21 mouse cellular contexts compared by ENCODE assay signal in genomic region chr16:79907126-79907525, GRCm38 (mm10).
DNase-seq lines count a peak whose midpoint lies in the region; ATAC-seq lines count a peak whose summit lies in the region.
"Had no signal": no experiment of that assay in that cellular context is flagged by ENCODE, and none has a peak within 500 bp of the region (broad histone marks: within the 10 kb centered on the region; RNA-seq: fewer than 3 reads in every experiment).

No protein-coding gene starts in this region.

- H3K9ac ChIP-seq in hindbrain, embryonic 11.5 days (ENCODE audit: low read depth, low read length) = no peak overlapping the region
- H3K9ac ChIP-seq in hindbrain, embryonic 14.5 days = no peak overlapping the region
- H3K9ac ChIP-seq in midbrain, embryonic 13.5 days (replicated peaks) = no peak overlapping the region
- H3K9ac ChIP-seq in midbrain, embryonic 15.5 days = no peak overlapping the region
- no peak overlapping the region for H3K9ac ChIP-seq in embryonic facial prominence, embryonic 14.5 days (ENCODE audit: low read depth, low read length)
- H3K9ac ChIP-seq: embryonic facial prominence, embryonic 13.5 days; heart, embryonic 12.5 days; intestine, embryonic 15.5 days had no signal

- no peak overlapping the region for H3K4me3 ChIP-seq in hindbrain, embryonic 11.5 days (ENCODE audit: low read depth, low read length)
- H3K4me3 ChIP-seq in hindbrain, embryonic 14.5 days (replicated peaks; ENCODE audit: low read length) = no peak overlapping the region
- no peak overlapping the region for H3K4me3 ChIP-seq in midbrain, embryonic 13.5 days (replicated peaks)
- no peak overlapping the region for H3K4me3 ChIP-seq in midbrain, embryonic 15.5 days
- no peak overlapping the region for H3K4me3 ChIP-seq in embryonic facial prominence, embryonic 14.5 days (ENCODE audit: low read depth, low read length)
- H3K4me3 ChIP-seq: embryonic facial prominence, embryonic 13.5 days; erythroblast, embryonic 14.5 days; forebrain, embryonic 10.5 days; gastrocnemius, adult 2 months; heart, embryonic 12.5 days; hindbrain, embryonic 10.5 days; intestine, embryonic 15.5 days had no signal

- no peak for DNase-seq in hindbrain, embryonic 11.5 days (ENCODE audit: low spot score)
- DNase-seq in hindbrain, embryonic 14.5 days (ENCODE audit: low spot score) = no peak
- peak; percentile 60 for DNase-seq in embryonic facial prominence, embryonic 14.5 days (ENCODE audit: low spot score)
- DNase-seq in retina, postnatal 1 day = peak; percentile 30
- DNase-seq in right cerebral cortex, postnatal 36 days (ENCODE audit: low spot score in 2 of 2) = no peak
- DNase-seq: adrenal gland, adult 8-10 months; adrenal gland, postnatal 36 days; cerebellum, adult 11 months; cerebellum, adult 8-10 months; cerebellum, postnatal 14 days; gastrocnemius, adult 2 months; gastrocnemius, postnatal 25 days had no signal

- no peaks in the 10 kb centered on the region for H3K9me3 ChIP-seq in hindbrain, embryonic 11.5 days (ENCODE audit: control insufficient read depth, low read length)
- H3K9me3 ChIP-seq in hindbrain, embryonic 14.5 days (ENCODE audit: control insufficient read depth, low read length) = no peaks in the 10 kb centered on the region
- no peaks in the 10 kb centered on the region for H3K9me3 ChIP-seq in midbrain, embryonic 13.5 days
- no peaks in the 10 kb centered on the region for H3K9me3 ChIP-seq in midbrain, embryonic 15.5 days
- no peaks in the 10 kb centered on the region for H3K9me3 ChIP-seq in embryonic facial prominence, embryonic 14.5 days (ENCODE audit: control insufficient read depth, low read length)
- H3K9me3 ChIP-seq: embryonic facial prominence, embryonic 13.5 days; forebrain, embryonic 10.5 days; heart, embryonic 12.5 days; hindbrain, embryonic 10.5 days; intestine, embryonic 15.5 days had no signal

- peak; percentile 25; the same call in 1 of the 2 replicates for ATAC-seq in hindbrain, embryonic 11.5 days (ENCODE audit: low FRiP score)
- no peak for ATAC-seq in hindbrain, embryonic 14.5 days (ENCODE audit: low FRiP score)
- ATAC-seq in midbrain, embryonic 13.5 days = 0 out of 2 replicates have a peak, but pooled peaks have one; percentile 48
- ATAC-seq in midbrain, embryonic 15.5 days (replicated peaks) = no peak
- ATAC-seq in embryonic facial prominence, embryonic 14.5 days (ENCODE audit: low read depth) = no peak
- ATAC-seq: forebrain, embryonic 14.5 days; intestine, embryonic 15.5 days had no signal

- no peaks in the 10 kb centered on the region for H3K27me3 ChIP-seq in hindbrain, embryonic 11.5 days (ENCODE audit: control insufficient read depth, insufficient read depth, low read length)
- no peaks in the 10 kb centered on the region for H3K27me3 ChIP-seq in hindbrain, embryonic 14.5 days (ENCODE audit: control insufficient read depth, insufficient read depth, low read length)
- H3K27me3 ChIP-seq in midbrain, embryonic 13.5 days = no peaks in the 10 kb centered on the region
- no peaks in the 10 kb centered on the region for H3K27me3 ChIP-seq in midbrain, embryonic 15.5 days (replicated peaks)
- H3K27me3 ChIP-seq in embryonic facial prominence, embryonic 14.5 days (replicated peaks; ENCODE audit: control insufficient read depth, insufficient read depth, low read length) = no peaks in the 10 kb centered on the region
- H3K27me3 ChIP-seq: embryonic facial prominence, embryonic 13.5 days; heart, embryonic 12.5 days; intestine, embryonic 15.5 days had no signal

- H3K4me2 ChIP-seq in hindbrain, embryonic 11.5 days (replicated peaks; ENCODE audit: low read depth, low read length) = no peak overlapping the region
- no peak overlapping the region for H3K4me2 ChIP-seq in hindbrain, embryonic 14.5 days (replicated peaks)
- H3K4me2 ChIP-seq in midbrain, embryonic 13.5 days (replicated peaks) = no peak overlapping the region
- no peak overlapping the region for H3K4me2 ChIP-seq in midbrain, embryonic 15.5 days
- no peak overlapping the region for H3K4me2 ChIP-seq in embryonic facial prominence, embryonic 14.5 days (ENCODE audit: low read depth, low read length)
- H3K4me2 ChIP-seq: embryonic facial prominence, embryonic 13.5 days; heart, embryonic 12.5 days; intestine, embryonic 15.5 days had no signal

- H3K36me3 ChIP-seq in hindbrain, embryonic 11.5 days (ENCODE audit: control insufficient read depth, insufficient read depth, low read length) = no peaks in the 10 kb centered on the region
- H3K36me3 ChIP-seq in hindbrain, embryonic 14.5 days (replicated peaks; ENCODE audit: control insufficient read depth, insufficient read depth) = no peaks in the 10 kb centered on the region
- H3K36me3 ChIP-seq in midbrain, embryonic 13.5 days = no peaks in the 10 kb centered on the region
- no peaks in the 10 kb centered on the region for H3K36me3 ChIP-seq in midbrain, embryonic 15.5 days (replicated peaks)
- H3K36me3 ChIP-seq in embryonic facial prominence, embryonic 14.5 days (ENCODE audit: control insufficient read depth, insufficient read depth, low read length) = no peaks in the 10 kb centered on the region
- H3K36me3 ChIP-seq: embryonic facial prominence, embryonic 13.5 days; forebrain, embryonic 10.5 days; heart, embryonic 12.5 days; hindbrain, embryonic 10.5 days; intestine, embryonic 15.5 days had no signal

- no peak overlapping the region for H3K27ac ChIP-seq in hindbrain, embryonic 11.5 days (ENCODE audit: low read depth, low read length)
- H3K27ac ChIP-seq in hindbrain, embryonic 14.5 days = no peak overlapping the region
- H3K27ac ChIP-seq in midbrain, embryonic 13.5 days = no peak overlapping the region
- H3K27ac ChIP-seq in midbrain, embryonic 15.5 days = no peak overlapping the region
- H3K27ac ChIP-seq in embryonic facial prominence, embryonic 14.5 days (replicated peaks; ENCODE audit: low read depth, low read length) = no peak overlapping the region
- H3K27ac ChIP-seq: embryonic facial prominence, embryonic 13.5 days; forebrain, embryonic 10.5 days; gastrocnemius, adult 2 months; hindbrain, embryonic 10.5 days; intestine, embryonic 15.5 days had no signal

- 66% methylated on average over 1 of the region's 1 CpGs for WGBS in hindbrain, embryonic 11.5 days
- WGBS in hindbrain, embryonic 14.5 days = 55% methylated on average over 1 of the region's 1 CpGs
- WGBS in midbrain, embryonic 13.5 days = 75% methylated on average over 1 of the region's 1 CpGs
- 66% methylated on average over 1 of the region's 1 CpGs for WGBS in midbrain, embryonic 15.5 days
- 24% methylated on average over 1 of the region's 1 CpGs for WGBS in embryonic facial prominence, embryonic 14.5 days

- no peaks in the 10 kb centered on the region for H3K4me1 ChIP-seq in hindbrain, embryonic 11.5 days (replicated peaks; ENCODE audit: control insufficient read depth, insufficient read depth, low read length)
- H3K4me1 ChIP-seq in hindbrain, embryonic 14.5 days (replicated peaks; ENCODE audit: control insufficient read depth, insufficient read depth, low read length) = no peaks in the 10 kb centered on the region
- no peaks in the 10 kb centered on the region for H3K4me1 ChIP-seq in midbrain, embryonic 13.5 days (replicated peaks)
- H3K4me1 ChIP-seq in midbrain, embryonic 15.5 days = no peaks in the 10 kb centered on the region
- no peaks in the 10 kb centered on the region for H3K4me1 ChIP-seq in embryonic facial prominence, embryonic 14.5 days (ENCODE audit: control insufficient read depth, insufficient read depth, low read length)
- H3K4me1 ChIP-seq: forebrain, embryonic 10.5 days; heart, embryonic 12.5 days; hindbrain, embryonic 10.5 days; intestine, embryonic 15.5 days had no signal

Comparison
In these comparisons a context has a peak if more than half of its experiments do, and no peak if none do; other contexts are left out.
1. ATAC-seq: peak in hindbrain, embryonic 11.5 days (single experiment) and midbrain, embryonic 13.5 days (single experiment); none in hindbrain, embryonic 14.5 days (single experiment), midbrain, embryonic 15.5 days (single experiment) and embryonic facial prominence, embryonic 14.5 days (single experiment).
2. DNase-seq: peak in embryonic facial prominence, embryonic 14.5 days (single experiment) and retina, postnatal 1 day (single experiment); none in hindbrain, embryonic 11.5 days (single experiment), hindbrain, embryonic 14.5 days (single experiment) and right cerebral cortex, postnatal 36 days (0 of 2).